Mouse (Mus musculus) liver, embryonic 11.5 days (tissue): Measurements from ENCODE around the gene Sgk1. TPM values are rescaled to one million over a fixed set of nuclear protein-coding genes. Genes with fewer than 3 reads are reported as not detected.
A peak's percentile ranks its signal among the peaks of the same experiment; 100 is the strongest.

Source experiments
- ATAC-seq: fragments of 200-750 bp; cut with Nextera tagmentation; replicated peaks from 2 replicates; pipeline ENCODE4 v1.8.0; 2017; ENCODE audit warnings: moderate number of reproducible peaks, mild to moderate bottlenecking, moderate TSS enrichment, moderate library complexity; ENCODE audit not compliant: low FRiP score
- DNase-seq: peaks from one replicate; pipeline ENCODE4 v3.0.0-alpha.2; 2017; ENCODE audit warnings: low spot score
- H3K27ac ChIP-seq: fragments of 300-500 bp; sonication (generic); 2 replicates; pipeline ENCODE4 v1.5.1; 2014; ENCODE audit warnings: mild to moderate bottlenecking, low read depth, low read length, control low read depth
- H3K27me3 ChIP-seq: fragments of 300-500 bp; sonication (generic); replicated peaks from 2 replicates; pipeline ENCODE4 v1.6.1; 2014; ENCODE audit warnings: low read length, mixed read lengths; ENCODE audit not compliant: control insufficient read depth, insufficient read depth
- H3K36me3 ChIP-seq: fragments of 300-500 bp; sonication (generic); 2 replicates; pipeline ENCODE4 v1.6.1; 2014; ENCODE audit warnings: mild to moderate bottlenecking, low read length, moderate library complexity, mixed read lengths; ENCODE audit not compliant: control insufficient read depth, insufficient read depth
- H3K4me1 ChIP-seq: fragments of 300-500 bp; sonication (generic); replicated peaks from 2 replicates; pipeline ENCODE4 v1.6.1; 2014; ENCODE audit warnings: low read length, mixed read lengths; ENCODE audit not compliant: control insufficient read depth, insufficient read depth
- H3K4me2 ChIP-seq: fragments of 300-500 bp; sonication (generic); 2 replicates; pipeline ENCODE4 v1.6.1; 2014; ENCODE audit warnings: mild to moderate bottlenecking, control low read depth, moderate library complexity
- H3K4me3 ChIP-seq: fragments of 300-500 bp; sonication (generic); 2 replicates; pipeline ENCODE4 v1.5.1; 2014; ENCODE audit warnings: low read depth, low read length, control low read depth
- H3K9ac ChIP-seq: fragments of 300-500 bp; sonication (generic); 2 replicates; pipeline ENCODE4 v1.6.1; 2014; ENCODE audit warnings: low read depth, low read length, control low read depth
- H3K9me3 ChIP-seq: fragments of 300-500 bp; sonication (generic); 2 replicates; pipeline ENCODE4 v1.6.1; 2016; ENCODE audit warnings: low read length, inconsistent platforms, mixed read lengths; ENCODE audit not compliant: control insufficient read depth
- WGBS: fragments of 180-500 bp; shearing (Covaris S2); extraction: QIAGEN DNeasy Blood & Tissue Kit; methylation state at CpG from one replicate; pipeline ENCODE4 v1.1.7; 2014; 5-methylcytosine and 5-hydroxymethylcytosine counted together
- polyA plus RNA-seq: library from polyadenylated mRNA; unstranded; fragments of >200 nt; fragmentation: Nextera tagmentation; extraction: Ambion mirVana; gene quantifications from 2 replicates; pipeline ENCODE4 v1.2.1, GENCODE M21; 2014

The Sgk1 gene
- polyA plus RNA-seq, result 20.2 and 21.2 TPM in 2 replicates

DNA sequence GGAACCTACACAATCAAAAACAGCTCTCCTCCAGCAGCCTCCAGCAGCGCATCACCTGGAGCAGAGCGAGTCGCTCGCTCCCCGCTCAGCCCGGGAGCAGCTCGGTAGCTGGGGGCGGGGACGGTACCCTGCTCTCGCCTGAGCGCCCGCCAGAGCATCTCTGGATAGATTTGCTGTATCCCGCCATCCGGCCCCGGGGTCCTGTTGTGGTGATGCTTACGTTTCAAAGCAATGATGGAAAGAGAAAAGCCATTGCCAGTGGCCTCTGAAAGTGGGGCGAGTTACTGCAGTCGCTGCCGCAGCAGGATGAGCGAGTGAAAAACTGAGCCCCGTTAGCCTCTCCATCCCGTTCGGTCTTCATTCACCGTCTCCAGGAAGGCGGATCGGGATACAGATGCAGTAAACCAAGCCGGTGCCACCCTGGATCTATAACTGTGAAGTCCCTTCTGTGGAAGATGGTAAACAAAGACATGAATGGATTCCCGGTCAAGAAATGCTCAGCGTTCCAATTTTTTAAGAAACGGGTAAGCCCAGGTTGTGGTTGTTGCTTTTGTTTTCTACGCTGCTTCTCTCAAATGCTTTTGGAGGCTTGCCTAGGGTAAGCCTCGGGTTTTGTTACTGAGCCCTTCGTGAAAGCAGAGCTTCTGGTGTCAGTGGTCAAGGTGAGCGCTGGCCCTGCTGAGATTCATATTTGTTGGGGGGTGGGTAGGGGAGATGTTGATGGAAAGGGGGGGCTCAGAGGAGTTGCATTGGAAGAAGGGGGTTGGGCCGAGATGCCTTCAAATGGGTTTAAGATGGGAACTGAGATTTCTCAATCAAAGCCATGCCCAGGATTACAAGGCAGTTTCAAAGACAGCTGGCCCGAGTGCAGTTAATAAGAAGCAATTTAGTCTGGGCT lies at the start of gene Sgk1:
Gene Sgk1, plus strand, starts transcription at position 1 of the 898 bp plus-strand sequence.
- Histone ChIP-seq H3K4me3 (peak within 1 kb of the TSS; percentile 31), H3K9ac (no peak within 1 kb of the TSS), H3K4me2 (peak within 1 kb of the TSS; percentile 59), H3K27ac (no peak within 1 kb of the TSS), H3K36me3 (no peaks in the 10 kb centered on the region), H3K4me1 (0 out of 2 replicates have a peak, but pooled peaks cover 2% of the 10 kb centered on the region), H3K9me3 (no peaks in the 10 kb centered on the region), H3K27me3 (peaks cover 19% of the 10 kb centered on the region)
- ATAC-seq (no peak), DNase-seq (peak; percentile 42)
- WGBS, result 2% methylated on average over 36 of the region's 36 CpGs

DNA sequence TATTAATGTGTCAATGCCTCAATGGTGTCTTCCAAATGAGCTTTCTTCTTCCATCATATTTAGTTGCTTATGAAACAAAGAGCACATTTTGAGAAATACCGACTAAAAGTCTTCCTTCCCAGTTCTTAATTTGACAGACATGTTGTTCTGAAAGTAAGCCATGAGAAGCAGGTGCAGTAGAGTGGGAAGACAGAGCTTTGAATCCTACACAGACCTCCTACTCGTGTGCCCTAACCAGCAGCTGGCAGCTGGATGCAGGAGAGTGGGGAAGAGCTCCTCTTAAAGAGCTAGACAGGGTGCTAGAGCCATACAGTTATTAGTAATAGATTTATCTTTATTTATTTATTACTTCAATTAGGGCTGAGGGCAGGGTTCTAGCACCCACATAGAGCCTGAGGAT lies 49.7 kb upstream of the Sgk1 start:
- Histone ChIP-seq H3K9me3 (no peaks in the 10 kb centered on the region), H3K4me3 (no peak overlapping the region), H3K4me2 (no peak overlapping the region), H3K27me3 (no peaks in the 10 kb centered on the region), H3K36me3 (no peaks in the 10 kb centered on the region), H3K9ac (no peak overlapping the region), H3K4me1 (peaks cover 3% of the 10 kb centered on the region; the same call in 1 of the 2 replicates), H3K27ac (no peak overlapping the region)
- DNase-seq, result no peak
- WGBS, result 82% methylated on average over 2 of the region's 2 CpGs
- no peak for ATAC-seq

GRCm38 (mm10) chr10:21833757-21834156 lies 48.2 kb upstream of the Sgk1 start:
- Histone ChIP-seq H3K9me3 (no peaks in the 10 kb centered on the region), H3K4me3 (no peak overlapping the region), H3K36me3 (no peaks in the 10 kb centered on the region), H3K27me3 (no peaks in the 10 kb centered on the region), H3K27ac (no peak overlapping the region), H3K9ac (no peak overlapping the region), H3K4me2 (no peak overlapping the region), H3K4me1 (peaks cover 7% of the 10 kb centered on the region; the same call in 1 of the 2 replicates)
- 81% methylated on average over 3 of the region's 3 CpGs for WGBS
- ATAC-seq (no peak), DNase-seq (no peak)

- no peak for DNase-seq
- H3K36me3 ChIP-seq, result no peaks in the 10 kb centered on the region
- H3K9ac ChIP-seq, result no peak overlapping the region
- 65% methylated on average over 7 of the region's 7 CpGs for WGBS
- ATAC-seq, result no peak
- no peaks in the 10 kb centered on the region for H3K27me3 ChIP-seq
- no peaks in the 10 kb centered on the region for H3K9me3 ChIP-seq
- peaks cover 9% of the 10 kb centered on the region for H3K4me1 ChIP-seq
- no peak overlapping the region for H3K4me3 ChIP-seq
- H3K4me2 ChIP-seq, result no peak overlapping the region
- no peak overlapping the region for H3K27ac ChIP-seq
These were observed 46.9 kb upstream of the Sgk1 start for GRCm38 (mm10) chr10:21835077-21835476.

DNA sequence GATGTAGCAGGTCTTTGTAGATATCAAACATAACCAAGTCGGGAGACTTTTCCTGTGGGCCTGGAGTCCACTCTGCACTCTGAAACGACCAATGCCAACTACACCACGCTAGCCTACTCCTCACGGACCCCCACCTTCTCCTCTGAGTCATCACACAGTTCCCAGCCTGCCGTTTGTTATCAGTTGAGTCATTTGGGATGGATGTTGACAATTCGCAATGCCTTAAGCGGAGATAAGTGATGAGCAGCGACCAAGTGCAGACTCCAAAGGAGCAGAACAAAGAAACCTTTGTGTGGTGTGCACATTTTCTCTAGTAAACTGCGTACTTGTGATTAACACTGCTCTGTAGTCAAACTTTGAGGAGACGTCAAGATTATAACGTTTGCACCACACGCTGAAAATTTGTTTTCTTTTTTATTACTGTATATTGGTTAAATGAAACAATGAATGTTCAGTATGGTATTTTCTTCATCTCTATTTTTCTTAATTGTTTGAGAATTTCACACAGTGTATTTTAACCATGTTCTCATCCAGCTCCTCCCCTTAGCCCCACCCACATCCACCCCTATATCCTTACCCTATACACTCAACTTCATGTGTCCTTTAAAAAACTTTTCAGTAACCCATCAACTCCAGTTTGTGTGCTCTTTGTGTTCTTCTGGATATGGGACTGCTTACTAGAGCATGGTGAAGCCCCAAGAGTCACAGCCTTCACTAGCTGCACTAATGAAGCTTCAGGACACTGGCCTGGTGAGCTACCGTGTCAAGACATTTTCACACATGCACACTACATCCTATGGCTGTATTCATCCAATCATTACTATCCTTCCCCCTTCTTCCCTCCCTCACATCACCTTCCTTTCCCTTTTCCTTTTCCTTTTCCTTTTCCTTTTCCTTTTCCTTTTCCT lies 42.5 kb upstream of the Sgk1 start:
- no peak overlapping the region for H3K4me3 ChIP-seq
- peak overlapping the region; percentile 69 for H3K27ac ChIP-seq
- WGBS, result 22% methylated on average over 13 of the region's 13 CpGs
- H3K36me3 ChIP-seq, result no peaks in the 10 kb centered on the region
- H3K4me2 ChIP-seq, result peak overlapping the region; percentile 42
- no peak overlapping the region for H3K9ac ChIP-seq
- DNase-seq (no peak), ATAC-seq (peak; percentile 92)
- no peaks in the 10 kb centered on the region for H3K9me3 ChIP-seq
- H3K4me1 ChIP-seq, result peaks cover 9% of the 10 kb centered on the region
- no peaks in the 10 kb centered on the region for H3K27me3 ChIP-seq

- peaks cover 9% of the 10 kb centered on the region for H3K4me1 ChIP-seq
- no peak overlapping the region for H3K4me2 ChIP-seq
- ATAC-seq (no peak), DNase-seq (no peak)
- H3K36me3 ChIP-seq, result no peaks in the 10 kb centered on the region
- no peak overlapping the region for H3K27ac ChIP-seq
- no peak overlapping the region for H3K4me3 ChIP-seq
- no peaks in the 10 kb centered on the region for H3K9me3 ChIP-seq
- WGBS, result 88% methylated on average over 6 of the region's 6 CpGs
- H3K27me3 ChIP-seq, result no peaks in the 10 kb centered on the region
- no peak overlapping the region for H3K9ac ChIP-seq
These were observed 38.7 kb upstream of the Sgk1 start for GRCm38 (mm10) chr10:21843326-21843725.

- WGBS, result 75% methylated on average over 8 of the region's 8 CpGs
- Histone ChIP-seq H3K36me3 (no peaks in the 10 kb centered on the region), H3K4me3 (no peak overlapping the region)
These were observed 38.1 kb upstream of the Sgk1 start for GRCm38 (mm10) chr10:21843861-21844260.

GRCm38 (mm10) chr10:21844391-21844790 lies 37.6 kb upstream of the Sgk1 start:
- WGBS, result 81% methylated on average over 7 of the region's 7 CpGs
- H3K4me3 ChIP-seq, result no peak overlapping the region
- H3K27ac ChIP-seq, result no peak overlapping the region
- H3K9me3 ChIP-seq, result no peaks in the 10 kb centered on the region
- H3K4me1 ChIP-seq, result peaks cover under 1% of the 10 kb centered on the region
- no peak overlapping the region for H3K4me2 ChIP-seq
- DNase-seq (no peak), ATAC-seq (no peak)
- no peaks in the 10 kb centered on the region for H3K36me3 ChIP-seq
- no peaks in the 10 kb centered on the region for H3K27me3 ChIP-seq
- H3K9ac ChIP-seq, result no peak overlapping the region

More at GRCm38 (mm10) chr10:21843861-21844260, 38.1 kb upstream of the Sgk1 start:
- ATAC-seq (no peak), DNase-seq (no peak)
- H3K4me1 ChIP-seq, result peaks cover 5% of the 10 kb centered on the region
- no peak overlapping the region for H3K4me2 ChIP-seq
- no peak overlapping the region for H3K27ac ChIP-seq
- no peak overlapping the region for H3K9ac ChIP-seq
- H3K9me3 ChIP-seq, result no peaks in the 10 kb centered on the region
- no peaks in the 10 kb centered on the region for H3K27me3 ChIP-seq
